Mouse (Mus musculus) spleen, adult 2 months (tissue): ENCODE results near the gene Ddn.

Experiments used
- CTCF ChIP-seq: fragments of 200-500 bp; IDR thresholded peaks from 2 replicates; pipeline ENCODE4 v1.5.1; 2011; ENCODE audit warnings: mild to moderate bottlenecking, inconsistent platforms; ENCODE audit not compliant: insufficient read depth, insufficient read length, insufficient replicate concordance; ENCODE audit errors: extremely low read depth
- POLR2A ChIP-seq: fragments of 200-500 bp; IDR thresholded peaks from 2 replicates; pipeline ENCODE4 v1.6.1; 2011; ENCODE audit warnings: low read depth, low read length, inconsistent platforms

GRCm38 (mm10) chr15:98833281-98833680, 24.0 kb upstream of the Ddn start:
- no peak for TF ChIP-seq POLR2A
- TF ChIP-seq CTCF: no peak
